Mouse (Mus musculus): ENCODE results near the gene Ahnak.
"Not testable (repeated sequence)": the region's sequence is repeated elsewhere in the genome, so short reads cannot be mapped to it uniquely, and the experiment has no call there.

The Ahnak gene

DNA sequence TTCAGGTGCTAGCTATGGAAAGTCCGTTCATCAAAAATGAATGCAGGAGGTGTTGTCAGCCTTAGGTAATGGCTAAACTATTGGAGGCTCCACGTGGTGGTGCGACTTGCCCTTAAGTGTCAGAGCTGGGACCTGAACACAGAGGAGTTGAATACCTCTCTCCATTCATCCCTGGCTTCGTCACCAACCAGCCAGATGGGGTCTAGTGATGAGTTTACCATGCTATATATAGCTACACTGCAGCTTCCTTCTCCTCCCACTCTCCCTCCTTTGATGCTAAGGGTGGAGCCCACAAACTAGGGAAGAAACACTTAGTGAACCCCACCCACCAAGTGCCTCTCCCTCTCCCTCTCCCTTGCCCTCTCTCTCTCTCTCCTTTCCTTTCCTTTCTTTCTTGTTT lies 55.2 kb downstream of the Ahnak start:
- peak; percentile 43 for DNase-seq

DNA sequence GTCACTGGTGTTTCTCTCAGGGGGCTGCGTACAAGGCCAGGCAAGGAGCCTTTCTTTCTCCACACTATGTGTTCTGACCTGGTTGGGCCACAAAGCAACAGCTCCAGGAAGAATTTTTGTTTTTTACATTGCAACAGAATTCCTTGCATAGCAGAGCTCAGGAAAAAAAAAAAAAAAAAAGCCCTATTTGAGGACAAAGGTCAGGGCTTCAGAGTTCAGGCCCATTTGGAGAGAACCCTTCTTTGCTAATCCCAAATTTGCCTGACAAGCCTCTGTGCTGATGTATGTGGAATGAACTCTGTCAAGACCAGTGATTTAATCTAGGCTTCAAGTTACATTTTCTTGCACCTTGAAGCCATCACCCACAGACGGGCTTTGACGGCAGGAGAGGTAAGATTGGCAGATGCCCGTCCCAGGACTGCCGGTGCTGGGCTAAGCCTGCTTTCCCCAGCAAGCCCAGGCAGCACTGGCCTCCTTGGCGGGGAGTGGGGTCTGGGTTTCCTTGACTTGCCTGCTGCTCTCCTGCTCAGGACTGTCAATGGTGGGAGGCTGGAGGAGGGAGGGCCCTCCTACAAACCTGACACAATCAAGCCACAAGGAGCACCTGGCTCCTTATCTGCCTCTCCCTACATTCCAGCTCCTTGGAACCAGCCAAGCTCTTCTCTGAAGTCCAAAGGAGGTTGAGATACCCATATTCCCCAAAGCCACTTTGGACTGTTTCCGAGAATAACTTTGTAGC lies 58.3 kb downstream of the Ahnak start:
- no peak for DNase-seq

- DNase-seq = no peak
These were observed 58.9 kb downstream of the Ahnak start for GRCm38 (mm10) chr19:9047946-9048387.

DNA sequence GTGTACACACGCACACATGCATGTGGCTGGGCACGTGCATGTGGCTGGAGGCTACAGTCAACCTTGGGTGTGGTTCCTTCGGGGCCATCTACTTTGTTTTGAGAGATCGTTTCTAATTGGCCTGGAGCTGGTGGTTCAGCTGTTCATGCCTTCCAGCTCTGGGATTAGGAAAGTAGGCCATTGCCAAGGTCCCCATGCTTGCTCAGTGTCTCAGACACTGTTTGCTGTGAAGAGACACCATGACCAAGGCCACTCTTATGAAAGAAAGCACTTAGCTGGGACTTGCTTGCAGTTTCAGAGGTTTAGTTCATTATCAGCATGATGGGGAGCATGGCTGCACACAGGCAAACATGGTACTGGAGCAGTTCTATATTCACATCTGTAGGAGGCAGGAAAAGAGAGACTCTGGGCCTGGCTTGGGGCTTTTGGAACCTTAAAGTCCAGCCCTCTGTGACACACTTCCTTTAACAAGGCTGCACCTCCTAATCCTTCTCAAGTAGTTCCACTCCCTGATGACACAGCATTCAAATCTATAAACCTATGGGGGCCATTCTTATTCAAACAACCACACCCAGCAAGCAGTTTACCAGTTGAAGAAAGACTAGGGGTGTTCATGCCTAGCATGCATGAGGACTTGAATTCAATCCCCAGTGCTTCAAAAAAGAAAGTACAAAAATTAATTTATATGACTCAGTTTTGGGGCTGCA lies 60.0 kb downstream of the Ahnak start:
- DNase-seq = no peak

DNA sequence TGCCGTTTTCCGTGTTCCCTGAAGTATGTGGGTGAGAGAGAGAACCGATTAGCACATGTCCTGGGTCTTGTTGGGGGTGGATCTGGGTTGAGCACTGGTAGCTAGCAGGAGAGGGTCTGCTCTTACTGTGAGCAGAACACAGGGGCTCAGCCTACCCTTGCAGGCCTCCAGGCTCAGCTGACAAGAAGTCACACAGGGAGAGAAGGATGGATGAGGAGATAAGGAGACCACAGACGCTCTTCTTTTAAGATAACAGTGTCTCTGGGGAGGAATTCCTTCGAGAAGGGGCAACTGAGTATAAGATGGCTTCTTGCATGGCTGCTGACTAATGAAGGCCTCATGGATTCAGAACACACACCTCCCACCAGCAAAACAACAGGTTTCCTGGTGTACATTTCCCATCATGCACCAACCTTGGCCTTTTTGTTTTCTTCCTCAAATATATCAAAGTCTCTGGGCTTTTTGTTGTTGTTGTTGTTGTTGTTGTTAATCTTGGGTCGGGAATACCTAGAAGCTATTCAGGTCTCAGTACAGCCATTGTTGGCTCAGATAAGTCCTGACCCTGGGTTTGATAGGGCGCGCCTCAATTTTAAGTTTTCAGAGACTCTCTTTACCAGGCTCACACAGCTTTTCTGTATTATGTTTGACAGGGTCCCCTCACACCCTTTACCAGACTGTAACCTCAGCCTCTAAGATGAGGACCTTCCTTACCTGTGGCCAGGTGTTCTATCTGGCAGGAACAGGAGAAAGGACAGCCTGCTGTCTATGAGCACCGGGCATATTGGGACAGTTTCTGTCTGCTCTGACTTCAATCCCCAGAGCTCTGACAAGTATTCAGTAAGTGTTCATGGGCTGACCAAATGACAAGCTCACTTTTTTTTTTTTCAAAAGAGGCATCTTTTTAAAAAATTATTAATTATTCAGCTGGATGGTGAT lies 61.5 kb downstream of the Ahnak start:
- DNase-seq = no peak

- not testable (repeated sequence) for DNase-seq
These were observed 62.9 kb downstream of the Ahnak start for GRCm38 (mm10) chr19:9051985-9052384.

- DNase-seq = no peak
These were observed 63.8 kb downstream of the Ahnak start for GRCm38 (mm10) chr19:9052803-9053431.

DNA sequence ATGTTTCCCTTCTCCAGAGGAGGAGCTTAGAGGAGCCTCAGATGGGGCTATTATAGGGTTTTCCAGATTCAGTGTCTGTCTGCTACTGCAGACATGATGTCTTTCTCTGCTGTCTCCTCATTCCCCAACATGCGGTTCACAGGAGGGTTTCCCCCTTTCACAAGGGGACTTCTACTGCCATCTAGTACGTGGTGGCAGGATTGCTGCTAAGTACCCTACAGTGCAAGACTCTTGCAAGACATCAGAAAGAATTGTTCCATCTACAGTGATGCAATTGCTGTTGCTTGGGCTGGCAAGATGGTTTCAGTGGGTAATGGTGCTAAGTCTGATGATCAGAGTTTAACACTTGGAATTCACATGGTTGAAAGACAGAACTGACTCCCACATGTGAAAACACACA lies 66.1 kb downstream of the Ahnak start:
- DNase-seq = peak; percentile 66

DNA sequence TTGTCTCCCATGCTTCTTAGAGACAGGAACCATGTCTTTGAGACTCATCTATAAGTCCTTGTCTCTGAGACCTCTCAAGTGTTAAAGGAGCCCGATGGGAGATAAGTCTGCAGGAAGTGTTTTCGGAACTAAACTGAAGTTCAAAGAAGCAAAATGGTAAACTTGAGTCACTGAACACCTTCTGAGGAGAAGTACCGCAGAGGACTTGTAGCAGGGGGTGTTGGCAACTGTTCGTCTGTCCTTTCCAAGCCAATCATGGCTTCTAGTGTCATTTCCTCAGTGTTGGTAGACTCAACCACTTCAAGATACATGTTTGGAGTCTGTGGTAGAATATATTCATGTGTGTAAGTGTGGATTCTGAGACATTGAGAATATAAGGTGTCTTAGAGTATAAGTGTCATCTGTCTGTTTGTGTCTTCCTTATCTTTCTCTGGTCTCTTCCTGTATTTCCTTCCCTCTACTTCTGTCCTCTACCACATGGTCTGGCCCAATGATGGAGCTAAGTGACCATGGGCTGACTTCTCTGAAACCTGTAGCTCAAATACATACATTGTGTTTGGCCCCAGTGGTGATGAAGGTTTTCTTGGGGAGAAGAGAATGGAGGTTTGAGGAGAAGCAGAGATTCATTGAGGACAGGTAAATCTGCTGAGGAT lies 66.7 kb downstream of the Ahnak start:
- no peak for DNase-seq

GRCm38 (mm10) chr19:9057679-9058078 lies 68.6 kb downstream of the Ahnak start:
- no peak for DNase-seq

DNA sequence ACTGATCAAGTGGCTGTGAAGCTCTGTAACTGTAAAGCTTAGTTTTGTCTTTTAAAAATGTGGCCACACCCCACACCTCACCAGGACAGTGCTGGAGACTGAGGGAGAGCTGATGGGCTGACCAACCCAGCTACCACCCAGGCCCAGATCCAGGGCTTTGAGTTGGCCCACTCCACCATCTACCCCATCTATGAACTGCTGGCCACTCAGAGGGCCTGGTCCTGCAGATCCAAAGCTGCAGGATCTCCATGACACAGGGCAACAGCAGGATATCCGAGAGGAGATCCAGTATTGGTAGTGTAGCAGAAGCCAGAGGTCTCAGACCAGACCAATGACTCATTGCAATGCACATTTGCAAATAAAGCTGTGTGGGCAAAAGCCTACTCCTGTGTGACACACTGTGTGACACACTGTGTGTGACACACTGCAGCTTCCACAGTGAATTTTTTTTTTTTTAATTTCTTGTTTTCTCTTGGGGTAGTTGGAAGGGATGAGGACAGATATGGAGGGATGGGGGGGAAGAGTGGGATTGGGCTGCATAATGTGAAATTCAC lies 69.3 kb downstream of the Ahnak start:
- no peak for DNase-seq

DNA sequence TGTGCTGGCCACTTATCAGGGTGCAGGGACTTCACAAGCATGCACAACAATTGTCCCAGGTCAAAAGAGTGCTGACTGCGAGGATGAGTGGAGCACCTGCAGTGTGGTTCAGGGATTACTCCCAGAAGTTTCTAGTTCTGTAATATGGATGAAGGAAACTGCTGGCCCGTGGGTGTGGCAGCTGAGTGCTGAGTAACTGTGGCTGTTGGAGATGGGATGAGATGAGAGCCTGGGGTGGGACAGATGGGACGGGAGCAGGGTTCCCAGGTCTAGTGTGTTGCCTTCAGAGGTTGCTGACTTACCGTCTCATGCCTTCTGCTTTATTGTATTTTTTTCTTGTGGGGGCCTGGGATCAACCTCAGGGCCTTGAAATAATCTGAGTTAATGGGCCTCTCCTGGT lies 69.9 kb downstream of the Ahnak start:
- DNase-seq = no peak

- DNase-seq = no peak
These were observed 70.3 kb downstream of the Ahnak start for GRCm38 (mm10) chr19:9059391-9059790.

DNA sequence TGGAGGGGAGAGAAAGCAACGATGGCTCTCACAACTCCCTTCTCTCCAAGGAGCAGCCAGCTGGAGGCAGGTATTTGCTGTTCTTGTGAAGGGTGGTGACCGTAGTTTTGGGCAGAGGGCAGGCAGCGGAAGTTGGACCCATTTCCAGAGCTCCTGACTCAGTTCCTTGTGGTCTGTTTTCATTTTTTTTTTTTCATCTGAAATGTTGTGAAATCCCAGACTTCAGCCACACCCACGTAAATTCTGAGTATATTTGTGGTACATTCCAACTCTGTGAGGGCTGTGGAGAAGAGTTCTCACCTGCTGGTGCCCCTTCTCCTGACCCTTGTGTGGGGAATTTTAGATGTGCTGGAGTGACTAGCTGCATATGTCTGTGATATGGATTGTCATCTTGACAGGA lies 71.0 kb downstream of the Ahnak start:
- DNase-seq = no peak

- no peak for DNase-seq
These were observed 72.3 kb downstream of the Ahnak start for GRCm38 (mm10) chr19:9061221-9061893.

DNA sequence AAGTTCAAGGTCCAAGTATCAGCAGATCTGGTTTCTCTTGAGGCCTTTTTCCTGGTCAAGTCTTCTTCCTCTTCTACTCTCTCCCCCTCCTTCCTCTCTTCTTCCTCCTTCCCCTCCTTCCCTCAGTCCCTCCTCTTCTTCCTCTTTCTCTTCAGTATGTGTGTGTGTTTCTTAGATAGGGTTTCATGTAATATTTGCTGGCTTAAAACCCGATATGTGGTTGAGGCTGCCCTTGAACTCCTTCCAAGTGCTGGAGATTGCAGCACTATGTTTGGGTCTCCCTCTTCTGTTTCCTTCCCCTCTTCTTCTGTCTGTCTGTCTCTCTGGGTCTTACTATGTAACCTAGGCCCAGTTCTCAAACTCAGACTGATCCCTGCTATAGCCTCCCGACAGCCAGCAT lies 73.7 kb downstream of the Ahnak start:
- no peak for DNase-seq

- DNase-seq = no peak
These were observed 74.7 kb downstream of the Ahnak start for GRCm38 (mm10) chr19:9063831-9064230.

DNA sequence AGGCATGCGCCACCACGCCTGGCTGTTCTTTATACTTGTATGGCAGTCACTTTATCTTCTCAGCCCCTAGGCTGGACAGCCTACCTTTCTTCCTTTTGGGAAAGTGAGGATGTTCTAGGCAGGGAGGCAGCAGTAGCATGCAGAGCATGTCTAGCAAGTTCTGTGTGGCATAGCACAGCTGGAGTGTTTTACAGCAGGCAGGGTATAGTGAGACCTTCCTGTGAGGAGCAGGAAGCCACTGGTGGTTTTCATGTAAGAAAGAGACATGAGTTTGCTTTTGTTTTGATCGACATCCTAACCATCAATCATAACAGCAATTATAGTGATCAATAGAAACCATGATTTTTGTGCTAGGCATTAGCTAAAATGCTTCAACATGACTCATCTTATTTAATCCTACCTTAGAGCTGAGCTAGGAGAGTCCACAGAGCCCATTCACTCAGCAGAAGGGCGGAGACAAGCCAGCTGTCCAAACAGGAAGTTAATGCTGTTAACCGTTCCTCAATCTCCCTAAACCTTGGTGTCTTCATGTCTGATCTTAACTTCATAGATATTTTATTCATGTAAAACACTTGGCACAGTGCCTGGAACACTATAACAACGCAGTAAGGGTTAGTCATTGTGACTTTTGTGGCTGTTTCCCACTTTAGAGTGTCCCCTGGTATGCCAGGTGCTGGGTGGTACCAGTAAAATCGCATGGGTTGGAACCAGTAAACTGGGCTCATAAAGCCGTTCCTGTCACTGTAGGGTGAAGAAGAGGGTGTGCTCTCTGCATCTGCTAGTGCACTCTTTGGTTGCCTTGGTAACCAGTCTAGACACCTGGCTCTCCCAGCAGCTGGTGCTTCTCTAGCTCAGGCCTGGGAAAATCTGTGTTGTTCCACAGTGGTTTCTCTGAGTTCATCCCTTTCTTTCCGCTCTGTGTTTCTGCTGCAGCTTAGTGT lies 76.8 kb downstream of the Ahnak start:
- peak; percentile 57 for DNase-seq

GRCm38 (mm10) chr19:9067292-9067691 lies 78.2 kb downstream of the Ahnak start:
- DNase-seq = no peak

DNA sequence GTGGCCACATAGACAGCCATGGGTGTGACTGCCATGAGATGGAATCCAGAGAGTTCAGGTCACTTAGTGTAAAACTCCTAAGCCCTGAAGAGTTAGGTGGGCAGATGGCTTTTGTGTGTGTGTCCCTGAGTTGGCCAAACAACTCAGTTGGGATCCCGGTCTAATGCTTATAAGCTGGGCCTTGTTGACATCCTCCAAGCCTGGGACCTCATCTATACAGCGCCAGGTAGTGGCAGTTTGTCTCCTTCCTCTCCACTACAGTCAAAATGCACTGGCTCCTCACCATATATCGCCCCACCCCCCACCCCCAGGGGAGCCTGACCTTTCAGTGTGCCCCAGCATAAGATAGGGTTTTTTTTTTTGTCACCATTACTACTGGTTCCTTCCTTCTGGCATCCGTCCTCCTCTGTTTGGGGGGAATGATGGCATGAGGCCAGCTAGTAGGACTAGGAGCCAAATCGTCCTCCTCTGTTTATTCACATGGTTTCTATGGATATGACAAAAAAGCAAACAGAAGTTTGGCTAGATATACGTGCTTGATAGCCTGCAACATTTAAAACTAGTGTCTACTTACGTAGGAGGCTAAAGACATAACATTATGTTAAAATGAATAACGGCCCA lies 80.7 kb downstream of the Ahnak start:
- DNase-seq = no peak

All from thymus, postnatal 25 days (tissue).